Mouse (Mus musculus): ENCODE results near the gene Rnf166. TPM values are rescaled to one million over a fixed set of nuclear protein-coding genes. Genes with fewer than 3 reads are reported as not detected.
A peak's percentile ranks its signal among the peaks of the same experiment; 100 is the strongest.

Gene Rnf166
- polyA plus RNA-seq, 1 experiment from 2014 or later: 28.1 TPM

DNA sequence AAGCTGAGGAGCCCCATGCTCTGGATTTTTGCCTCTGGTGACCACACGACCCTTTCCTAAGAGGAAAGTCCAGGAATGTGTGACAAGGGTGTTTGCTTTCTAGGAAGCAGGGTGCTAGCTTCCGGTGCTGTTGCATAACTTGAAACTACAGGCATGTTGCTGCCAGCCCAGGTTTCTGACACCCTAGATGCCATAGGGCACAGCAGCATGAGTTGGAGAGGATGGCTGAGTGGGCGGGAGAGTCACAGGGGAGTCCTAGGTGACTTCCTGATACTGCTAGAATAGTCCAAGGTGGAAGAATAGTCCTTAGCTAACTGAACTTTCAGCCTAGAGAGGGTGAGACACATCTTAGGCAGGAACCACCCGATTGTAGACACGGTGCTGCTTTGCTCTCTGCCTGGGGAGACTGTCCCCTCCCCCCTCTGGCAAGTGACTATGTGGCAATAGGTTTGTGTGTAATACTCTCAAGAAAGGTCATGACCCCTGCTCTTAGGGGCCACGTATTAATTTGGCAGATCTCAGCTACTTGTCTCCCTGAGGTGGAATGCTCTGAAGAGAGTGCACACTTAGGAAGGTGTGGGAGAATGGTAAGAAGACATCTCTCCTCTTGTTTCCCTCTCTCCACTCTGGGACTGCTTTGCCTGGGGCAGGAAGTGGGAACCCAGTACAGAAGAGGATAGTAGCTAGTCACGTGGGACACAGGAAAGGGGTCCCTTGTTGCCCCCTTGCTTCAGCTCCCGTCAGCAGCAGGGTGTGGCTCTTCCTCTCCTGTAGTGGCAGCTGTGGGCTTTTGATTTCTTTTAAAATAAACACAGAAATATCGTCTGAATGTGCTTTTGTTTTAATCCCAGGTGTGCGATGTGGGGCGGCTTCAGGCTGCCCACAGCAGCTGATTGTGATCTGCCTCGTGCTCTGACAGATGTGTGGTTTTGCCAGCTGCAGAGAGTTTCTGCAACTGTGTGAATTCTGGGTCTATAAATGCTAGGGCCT, 11.9 kb downstream of the Rnf166 start:
- no peak overlapping the region for H3K4me2 ChIP-seq
- 39% methylated on average over 12 of the region's 12 CpGs for WGBS (ENCODE audit: insufficient replicate concordance)

DNA sequence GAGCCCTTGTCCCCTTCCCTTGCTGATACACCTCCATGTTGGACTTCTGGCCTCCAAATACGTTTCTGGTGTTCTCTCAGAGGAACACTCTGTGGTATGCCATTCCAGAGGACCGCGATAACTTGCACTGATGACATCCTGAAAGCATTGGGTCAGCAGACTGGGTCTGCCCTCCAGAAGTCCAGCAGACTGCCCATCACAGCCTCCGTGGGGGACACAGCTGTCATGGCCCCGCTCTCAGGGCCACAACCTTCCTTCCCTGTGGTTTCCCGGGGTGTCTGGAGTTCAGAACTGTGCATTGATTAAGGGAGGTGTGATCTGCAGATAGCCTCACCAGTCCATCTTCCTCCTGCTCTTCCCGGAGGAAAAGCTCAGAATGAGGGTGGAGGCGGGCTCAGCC, 13.4 kb downstream of the Rnf166 start:
- no peaks in the 10 kb centered on the region for H3K9me3 ChIP-seq (replicated peaks; ENCODE audit: control insufficient read depth, low read length)
- H3K4me3 ChIP-seq (ENCODE audit: low read depth, low read length): no peak overlapping the region
- peaks cover 29% of the 10 kb centered on the region for H3K27me3 ChIP-seq (ENCODE audit: control insufficient read depth, insufficient read depth, low read length)
- H3K4me2 ChIP-seq: no peak overlapping the region
- ATAC-seq (replicated peaks; ENCODE audit: insufficient number of reproducible peaks, low FRiP score, low TSS enrichment): no peak
- peaks cover 9% of the 10 kb centered on the region for H3K36me3 ChIP-seq (ENCODE audit: control insufficient read depth, insufficient read depth, low read length)
- H3K4me1 ChIP-seq (ENCODE audit: control insufficient read depth, insufficient read depth, low read length): peaks cover 35% of the 10 kb centered on the region
- 62% methylated on average over 8 of the region's 8 CpGs for WGBS (ENCODE audit: insufficient replicate concordance)
- no peak overlapping the region for H3K27ac ChIP-seq (ENCODE audit: low read depth, low read length)
- no peak overlapping the region for H3K9ac ChIP-seq (ENCODE audit: low read depth, low read length)

More for the DNA sequence above, 11.9 kb downstream of the Rnf166 start:
- Histone ChIP-seq H3K9me3 (replicated peaks; ENCODE audit: control insufficient read depth, low read length) (no peaks in the 10 kb centered on the region), H3K4me1 (ENCODE audit: control insufficient read depth, insufficient read depth, low read length) (peaks cover 35% of the 10 kb centered on the region), H3K4me3 (ENCODE audit: low read depth, low read length) (no peak overlapping the region), H3K27me3 (ENCODE audit: control insufficient read depth, insufficient read depth, low read length) (peaks cover 22% of the 10 kb centered on the region), H3K9ac (ENCODE audit: low read depth, low read length) (no peak overlapping the region), H3K27ac (ENCODE audit: low read depth, low read length) (no peak overlapping the region), H3K36me3 (ENCODE audit: control insufficient read depth, insufficient read depth, low read length) (peaks cover 16% of the 10 kb centered on the region)
- ATAC-seq (replicated peaks; ENCODE audit: insufficient number of reproducible peaks, low FRiP score, low TSS enrichment): no peak

- no peaks in the 10 kb centered on the region for H3K9me3 ChIP-seq (replicated peaks; ENCODE audit: control insufficient read depth, low read length)
- H3K36me3 ChIP-seq (ENCODE audit: control insufficient read depth, insufficient read depth, low read length): peaks cover 4% of the 10 kb centered on the region; the same call in 1 of the 2 replicates
- H3K27ac ChIP-seq (ENCODE audit: low read depth, low read length): no peak overlapping the region
- no peak overlapping the region for H3K9ac ChIP-seq (ENCODE audit: low read depth, low read length)
- peaks cover 35% of the 10 kb centered on the region for H3K4me1 ChIP-seq (ENCODE audit: control insufficient read depth, insufficient read depth, low read length)
- H3K4me2 ChIP-seq: no peak overlapping the region
- no peak overlapping the region for H3K4me3 ChIP-seq (ENCODE audit: low read depth, low read length)
- WGBS (ENCODE audit: insufficient replicate concordance): 60% methylated on average over 11 of the region's 11 CpGs
- no peak for ATAC-seq (replicated peaks; ENCODE audit: insufficient number of reproducible peaks, low FRiP score, low TSS enrichment)
- peaks cover 33% of the 10 kb centered on the region for H3K27me3 ChIP-seq (ENCODE audit: control insufficient read depth, insufficient read depth, low read length)
Measured at GRCm38 (mm10) chr8:122461473-122462148, 14.3 kb downstream of the Rnf166 start.

DNA sequence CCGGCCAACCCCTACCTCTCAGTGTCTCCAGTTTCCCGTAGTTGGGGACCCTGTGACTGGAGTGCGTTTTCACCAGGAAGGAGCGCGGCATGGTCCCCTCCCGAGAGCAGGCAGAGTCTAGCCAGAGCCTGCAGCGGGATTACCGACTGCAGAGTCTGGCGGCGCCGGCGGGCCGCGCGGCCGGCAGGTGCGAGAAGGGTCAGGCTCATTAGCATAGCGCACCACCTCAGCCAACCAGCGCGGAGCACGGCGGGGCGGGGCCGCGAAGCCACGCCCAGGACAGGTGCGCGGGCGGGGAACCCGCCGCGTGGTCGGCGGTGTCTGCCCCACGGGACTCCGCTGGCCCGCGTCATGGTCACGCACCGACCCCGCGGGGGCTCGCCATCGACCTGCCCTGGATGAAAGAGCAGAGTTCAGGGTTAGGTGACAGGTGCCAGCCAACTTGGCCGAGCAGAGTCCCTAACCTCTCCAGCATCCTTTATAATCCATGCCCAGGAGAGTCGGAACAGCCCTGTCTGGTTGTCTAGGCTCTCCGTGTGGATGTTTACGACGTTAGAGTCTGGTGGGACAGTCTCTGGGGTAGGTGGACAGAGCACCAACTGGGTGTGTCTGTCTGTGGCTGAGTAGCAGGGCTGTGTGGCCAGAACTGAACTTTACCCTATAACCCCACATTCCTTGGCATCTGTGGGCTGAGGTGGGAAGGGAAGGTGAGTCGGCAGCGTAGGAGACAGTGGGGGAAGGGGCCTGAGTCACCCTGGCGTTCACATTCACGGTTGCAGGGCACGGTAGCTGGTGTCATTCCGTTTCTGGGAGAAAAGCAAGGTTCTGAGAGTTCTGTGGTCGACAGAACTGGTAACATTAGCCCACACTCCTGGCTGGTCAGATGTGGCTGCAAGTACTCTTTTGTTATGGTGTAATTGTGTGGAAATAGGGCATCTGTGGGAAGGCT, 15.1 kb downstream of the Rnf166 start, which contains the start of gene Snai3:
Gene Snai3, minus strand, starts transcription at position 210 of the 949 bp plus-strand sequence.
- ATAC-seq (replicated peaks; ENCODE audit: insufficient number of reproducible peaks, low FRiP score, low TSS enrichment): 0 out of 2 replicates have a peak, but pooled peaks have one; percentile 46
- Histone ChIP-seq H3K36me3 (ENCODE audit: control insufficient read depth, insufficient read depth, low read length) (no peaks in the 10 kb centered on the region), H3K9me3 (replicated peaks; ENCODE audit: control insufficient read depth, low read length) (no peaks in the 10 kb centered on the region), H3K27ac (ENCODE audit: low read depth, low read length) (no peak within 1 kb of the TSS), H3K4me3 (ENCODE audit: low read depth, low read length) (peak within 1 kb of the TSS; percentile 46), H3K9ac (ENCODE audit: low read depth, low read length) (peak within 1 kb of the TSS; percentile 67), H3K4me1 (ENCODE audit: control insufficient read depth, insufficient read depth, low read length) (peaks cover 35% of the 10 kb centered on the region), H3K4me2 (peak within 1 kb of the TSS; percentile 86), H3K27me3 (ENCODE audit: control insufficient read depth, insufficient read depth, low read length) (peaks cover 33% of the 10 kb centered on the region)
- WGBS (ENCODE audit: insufficient replicate concordance): 5% methylated on average over 49 of the region's 56 CpGs

DNA sequence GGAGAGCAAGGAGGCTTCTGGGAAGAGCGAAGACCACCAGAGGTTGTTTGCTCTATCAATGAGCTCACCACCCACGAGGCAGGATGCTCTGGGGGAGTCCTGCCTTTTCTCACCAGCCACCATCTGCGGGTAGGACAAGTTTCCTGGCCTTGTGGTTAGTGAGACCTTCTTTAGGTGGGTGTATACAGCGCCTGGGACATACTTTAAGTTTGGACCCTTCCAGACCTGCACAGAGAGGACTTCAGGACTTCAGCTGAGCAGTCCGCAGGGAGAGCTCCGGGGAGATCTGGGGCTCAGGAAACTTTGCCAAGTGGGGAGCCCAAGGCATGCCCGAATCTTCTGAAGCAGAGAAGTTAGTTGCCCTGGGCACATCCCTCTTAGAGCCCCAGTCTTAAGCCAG, 15.9 kb downstream of the Rnf166 start:
- Histone ChIP-seq H3K36me3 (ENCODE audit: control insufficient read depth, insufficient read depth, low read length) (no peaks in the 10 kb centered on the region), H3K9ac (ENCODE audit: low read depth, low read length) (peak overlapping the region; percentile 67), H3K4me3 (ENCODE audit: low read depth, low read length) (peak overlapping the region; percentile 46), H3K4me2 (peak overlapping the region; percentile 86), H3K9me3 (replicated peaks; ENCODE audit: control insufficient read depth, low read length) (no peaks in the 10 kb centered on the region), H3K27me3 (ENCODE audit: control insufficient read depth, insufficient read depth, low read length) (peaks cover 33% of the 10 kb centered on the region), H3K27ac (ENCODE audit: low read depth, low read length) (no peak overlapping the region), H3K4me1 (ENCODE audit: control insufficient read depth, insufficient read depth, low read length) (peaks cover 35% of the 10 kb centered on the region)
- ATAC-seq (replicated peaks; ENCODE audit: insufficient number of reproducible peaks, low FRiP score, low TSS enrichment): no peak
- WGBS (ENCODE audit: insufficient replicate concordance): 21% methylated on average over 7 of the region's 7 CpGs

GRCm38 (mm10) chr8:122459218-122459900, 16.5 kb downstream of the Rnf166 start:
- H3K4me3 ChIP-seq (ENCODE audit: low read depth, low read length): peak overlapping the region; percentile 46; the same call in 1 of the 2 replicates
- no peak for ATAC-seq (replicated peaks; ENCODE audit: insufficient number of reproducible peaks, low FRiP score, low TSS enrichment)
- H3K4me2 ChIP-seq: peak overlapping the region; percentile 86
- H3K9me3 ChIP-seq (replicated peaks; ENCODE audit: control insufficient read depth, low read length): no peaks in the 10 kb centered on the region
- no peak overlapping the region for H3K9ac ChIP-seq (ENCODE audit: low read depth, low read length)
- H3K4me1 ChIP-seq (ENCODE audit: control insufficient read depth, insufficient read depth, low read length): peaks cover 35% of the 10 kb centered on the region
- no peaks in the 10 kb centered on the region for H3K36me3 ChIP-seq (ENCODE audit: control insufficient read depth, insufficient read depth, low read length)
- 58% methylated on average over 6 of the region's 6 CpGs for WGBS (ENCODE audit: insufficient replicate concordance)
- peaks cover 33% of the 10 kb centered on the region for H3K27me3 ChIP-seq (ENCODE audit: control insufficient read depth, insufficient read depth, low read length)
- H3K27ac ChIP-seq (ENCODE audit: low read depth, low read length): no peak overlapping the region

DNA sequence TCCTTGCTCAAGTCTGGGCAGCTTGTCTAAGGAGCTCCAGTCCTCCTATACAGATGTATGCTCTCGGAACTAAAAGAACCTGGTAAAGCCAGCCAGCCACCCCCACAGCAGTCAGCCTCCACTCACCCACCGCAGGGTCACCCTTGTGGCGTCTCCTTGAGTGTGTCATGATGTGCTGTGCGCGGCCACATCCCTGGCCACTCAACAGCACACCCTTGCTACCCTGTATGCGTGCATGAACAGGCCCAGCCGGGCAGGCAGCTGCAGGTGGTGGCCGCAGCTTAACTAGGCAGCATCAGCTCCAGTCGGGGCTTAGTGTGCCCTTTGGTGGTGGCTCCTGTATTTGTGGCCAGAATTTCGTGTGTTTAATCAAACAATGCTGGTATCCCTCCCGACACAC, 18.7 kb downstream of the Rnf166 start:
- no peaks in the 10 kb centered on the region for H3K9me3 ChIP-seq (replicated peaks; ENCODE audit: control insufficient read depth, low read length)
- no peak overlapping the region for H3K9ac ChIP-seq (ENCODE audit: low read depth, low read length)
- H3K27ac ChIP-seq (ENCODE audit: low read depth, low read length): no peak overlapping the region
- peaks cover 33% of the 10 kb centered on the region for H3K27me3 ChIP-seq (ENCODE audit: control insufficient read depth, insufficient read depth, low read length)
- no peak overlapping the region for H3K4me3 ChIP-seq (ENCODE audit: low read depth, low read length)
- H3K4me2 ChIP-seq: no peak overlapping the region
- H3K36me3 ChIP-seq (ENCODE audit: control insufficient read depth, insufficient read depth, low read length): no peaks in the 10 kb centered on the region
- peaks cover 27% of the 10 kb centered on the region for H3K4me1 ChIP-seq (ENCODE audit: control insufficient read depth, insufficient read depth, low read length)
- ATAC-seq (replicated peaks; ENCODE audit: insufficient number of reproducible peaks, low FRiP score, low TSS enrichment): no peak
- 64% methylated on average over 11 of the region's 11 CpGs for WGBS (ENCODE audit: insufficient replicate concordance)
